Mouse (Mus musculus) ES-Bruce4 (cell line): ENCODE data around the gene Mapt. TPM values are rescaled to one million over a fixed set of nuclear protein-coding genes. Genes with fewer than 3 reads are reported as not detected.
A peak's percentile ranks its signal among the peaks of the same experiment; 100 is the strongest.

ENCODE experiments used
- H3K27ac ChIP-seq: 2 replicates; pipeline ENCODE4 v1.5.1; 2012; ENCODE audit warnings: low read length, inconsistent platforms; ENCODE audit not compliant: insufficient read depth
- H3K27me3 ChIP-seq: 2 replicates; pipeline ENCODE4 v1.6.1; 2012; ENCODE audit warnings: mild to moderate bottlenecking, low read length, inconsistent platforms; ENCODE audit not compliant: control insufficient read depth, poor library complexity, insufficient read depth, severe bottlenecking
- H3K36me3 ChIP-seq: 2 replicates; pipeline ENCODE4 v1.6.1; 2012; ENCODE audit warnings: inconsistent platforms, mild to moderate bottlenecking, low read length, moderate library complexity; ENCODE audit not compliant: control insufficient read depth, poor library complexity, insufficient read depth, severe bottlenecking
- H3K4me1 ChIP-seq: one replicate; pipeline ENCODE4 v1.8.1; 2011; ENCODE audit warnings: low read length; ENCODE audit not compliant: control insufficient read depth, insufficient read depth
- H3K4me3 ChIP-seq: 2 replicates; pipeline ENCODE4 v1.5.1; 2011; ENCODE audit warnings: low read depth, mild to moderate bottlenecking, low read length
- H3K9ac ChIP-seq: 2 replicates; pipeline ENCODE4 v1.6.1; 2012; ENCODE audit warnings: low read depth, mild to moderate bottlenecking, inconsistent platforms; ENCODE audit not compliant: poor library complexity, severe bottlenecking
- H3K9me3 ChIP-seq: replicated peaks from 2 replicates; pipeline ENCODE4 v1.6.1; 2012; ENCODE audit warnings: mild to moderate bottlenecking, low read length, inconsistent platforms; ENCODE audit not compliant: control insufficient read depth, poor library complexity, insufficient read depth, severe bottlenecking
- CTCF ChIP-seq: IDR thresholded peaks from one replicate; pipeline ENCODE4 v1.8.1; 2011; ENCODE audit warnings: low read depth, low read length
- EP300 ChIP-seq: IDR thresholded peaks from 2 replicates; pipeline ENCODE4 v1.6.1; 2011; ENCODE audit warnings: low read depth, low read length; ENCODE audit not compliant: insufficient read depth
- POLR2A ChIP-seq: IDR thresholded peaks from one replicate; pipeline ENCODE4 v1.8.1; 2011; ENCODE audit warnings: low read length; ENCODE audit not compliant: insufficient read depth
- polyA plus RNA-seq: library from polyadenylated mRNA; stranded (reverse); fragments of >200 nt; gene quantifications from 2 replicates; pipeline ENCODE4 v1.2.4, GENCODE M21; 2011; ENCODE audit warnings: low read depth; ENCODE audit not compliant: missing spikeins, insufficient read depth, insufficient read length

Mapt gene
- polyA plus RNA-seq, 1 experiment = 13.6 TPM

GRCm38 (mm10) chr11:104318940-104319781, 88.0 kb downstream of the Mapt start:
- Histone ChIP-seq H3K4me3 (peak overlapping the region; percentile 50), H3K9me3 (no peaks in the 10 kb centered on the region), H3K4me1 (peaks cover 16% of the 10 kb centered on the region), H3K36me3 (no peaks in the 10 kb centered on the region), H3K27me3 (no peaks in the 10 kb centered on the region), H3K27ac (peak overlapping the region; percentile 19; the same call in 1 of the 2 replicates), H3K9ac (peak overlapping the region; percentile 26)
- TF ChIP-seq CTCF = no peak
- TF ChIP-seq EP300 = peak; percentile 59; the same call in 1 of the 2 replicates

GRCm38 (mm10) chr11:104320511-104320910, 89.3 kb downstream of the Mapt start:
- no peaks in the 10 kb centered on the region for H3K9me3 ChIP-seq
- H3K4me3 ChIP-seq = no peak overlapping the region
- H3K4me1 ChIP-seq = peaks cover 16% of the 10 kb centered on the region
- no peaks in the 10 kb centered on the region for H3K36me3 ChIP-seq
- no peak overlapping the region for H3K9ac ChIP-seq
- TF ChIP-seq EP300 (no peak), POLR2A (no peak), CTCF (no peak)
- no peak overlapping the region for H3K27ac ChIP-seq
- H3K27me3 ChIP-seq = no peaks in the 10 kb centered on the region

- Histone ChIP-seq H3K9me3 (0 out of 2 replicates have a peak, but pooled peaks cover 3% of the 10 kb centered on the region), H3K4me1 (peaks cover 16% of the 10 kb centered on the region), H3K27me3 (no peaks in the 10 kb centered on the region), H3K36me3 (no peaks in the 10 kb centered on the region), H3K27ac (no peak overlapping the region), H3K9ac (no peak overlapping the region), H3K4me3 (no peak overlapping the region)
- TF ChIP-seq POLR2A = no peak
- TF ChIP-seq EP300 = no peak
- no peak for TF ChIP-seq CTCF
Measured at GRCm38 (mm10) chr11:104322142-104322541, 91.0 kb downstream of the Mapt start.

GRCm38 (mm10) chr11:104327462-104327861, 96.3 kb downstream of the Mapt start:
- no peak for TF ChIP-seq CTCF
- no peak for TF ChIP-seq EP300
- TF ChIP-seq POLR2A = no peak

GRCm38 (mm10) chr11:104327946-104328345, 96.8 kb downstream of the Mapt start:
- H3K9me3 ChIP-seq = 0 out of 2 replicates have a peak, but pooled peaks cover 3% of the 10 kb centered on the region
- H3K36me3 ChIP-seq = 0 out of 2 replicates have a peak, but pooled peaks cover 5% of the 10 kb centered on the region
- H3K4me1 ChIP-seq = peaks cover 1% of the 10 kb centered on the region
- no peak overlapping the region for H3K4me3 ChIP-seq
- H3K27me3 ChIP-seq = no peaks in the 10 kb centered on the region
- no peak overlapping the region for H3K9ac ChIP-seq
- H3K27ac ChIP-seq = no peak overlapping the region
- TF ChIP-seq EP300 = no peak
- no peak for TF ChIP-seq CTCF

More at GRCm38 (mm10) chr11:104327462-104327861, 96.3 kb downstream of the Mapt start:
- Histone ChIP-seq H3K36me3 (no peaks in the 10 kb centered on the region), H3K27ac (no peak overlapping the region), H3K9ac (no peak overlapping the region), H3K4me3 (no peak overlapping the region), H3K4me1 (peaks cover 4% of the 10 kb centered on the region), H3K27me3 (no peaks in the 10 kb centered on the region), H3K9me3 (0 out of 2 replicates have a peak, but pooled peaks cover 3% of the 10 kb centered on the region)

GRCm38 (mm10) chr11:104329185-104329926, 98.2 kb downstream of the Mapt start:
- peaks cover 9% of the 10 kb centered on the region for H3K36me3 ChIP-seq
- H3K9me3 ChIP-seq = 0 out of 2 replicates have a peak, but pooled peaks cover 3% of the 10 kb centered on the region
- no peak overlapping the region for H3K27ac ChIP-seq
- no peak overlapping the region for H3K4me3 ChIP-seq
- H3K9ac ChIP-seq = no peak overlapping the region
- no peak for TF ChIP-seq EP300
- no peak for TF ChIP-seq POLR2A
- no peak for TF ChIP-seq CTCF
- H3K27me3 ChIP-seq = no peaks in the 10 kb centered on the region
- no peaks in the 10 kb centered on the region for H3K4me1 ChIP-seq
